Mouse (Mus musculus): ENCODE results near the gene Rps23. TPM values are rescaled to one million over a fixed set of nuclear protein-coding genes. Genes with fewer than 3 reads are reported as not detected.

The Rps23 gene
- polyA plus RNA-seq (2014; fragmentation: Illumina TruSeq; extraction: RNeasy Lipid Tissue Mini Kit (QIAGEN cat#74804)), result 1,886 TPM

DNA sequence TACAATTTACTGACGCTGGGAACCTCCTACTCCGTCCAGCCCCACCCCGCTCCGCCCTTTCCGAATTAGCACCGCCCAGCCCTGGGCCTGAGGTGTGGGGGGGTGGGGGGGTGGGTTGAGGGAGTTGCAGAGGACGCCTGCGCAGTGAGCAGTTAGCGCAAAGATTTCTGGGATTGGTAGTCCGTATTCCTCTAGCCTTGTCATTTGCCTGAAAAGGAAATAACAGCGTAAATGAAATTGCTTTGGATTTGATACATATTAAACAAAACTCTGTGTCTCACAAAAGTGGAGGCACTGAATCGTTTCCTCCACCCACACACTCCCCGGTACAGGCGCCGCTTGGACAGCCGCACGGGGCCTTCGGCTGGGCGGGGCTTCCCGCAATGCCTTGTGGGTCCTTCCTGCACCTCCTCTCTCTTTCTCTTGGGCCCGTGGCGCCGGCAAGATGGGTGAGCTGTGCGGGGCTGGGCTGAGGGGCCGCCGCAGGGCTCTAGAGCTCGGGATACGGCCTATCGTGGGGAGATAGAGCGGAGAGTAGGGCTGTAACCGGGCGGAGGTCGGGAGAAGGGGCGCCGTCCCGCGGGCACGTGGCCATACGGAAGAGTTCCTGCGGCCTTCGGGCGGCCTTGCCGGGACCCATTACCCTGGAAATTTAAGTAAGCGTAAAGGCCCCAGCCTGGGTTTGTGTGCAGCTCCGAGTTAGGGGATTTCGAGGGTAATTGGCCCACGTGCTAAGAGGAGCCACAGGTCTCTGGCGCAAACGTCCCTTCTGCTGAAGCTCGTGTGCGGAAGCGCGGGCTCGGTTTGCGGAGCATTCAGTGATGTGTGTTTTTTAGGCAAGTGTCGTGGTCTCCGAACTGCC is at the start of gene Rps23:
Gene Rps23, plus strand, starts transcription at position 208 of the 862 bp plus-strand sequence.

DNA sequence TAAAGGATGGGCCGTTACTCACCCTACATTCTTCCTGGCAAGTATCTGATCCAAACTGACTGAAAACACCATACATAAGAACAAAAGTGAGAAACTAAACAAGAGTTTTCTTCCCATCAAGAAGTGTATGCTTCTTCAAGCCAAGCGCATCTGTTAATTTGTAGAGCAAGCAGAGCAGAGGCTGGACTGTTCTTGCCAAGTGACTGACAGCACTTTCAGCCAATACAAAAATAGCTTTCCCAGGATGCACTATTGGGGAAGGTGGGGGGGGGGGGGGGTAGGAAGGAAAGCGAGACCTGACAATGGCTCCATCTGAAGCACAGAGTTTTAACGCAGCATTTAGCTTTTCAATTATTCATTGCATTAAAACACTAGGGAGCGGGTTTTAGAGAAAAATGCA is 17.6 kb upstream of the Rps23 start, which contains the start of gene Atp6ap1l:
Gene Atp6ap1l, minus strand, starts transcription at position 180 of the 400 bp plus-strand sequence.

Other genes with a start within 250 kb of the Rps23 start
- 5.8 TPM for gene Atp6ap1l, start 17.6 kb upstream of the Rps23 start, polyA plus RNA-seq (2014; fragmentation: Illumina TruSeq; extraction: RNeasy Lipid Tissue Mini Kit (QIAGEN cat#74804))